Mouse (Mus musculus): ENCODE measurements at regions not wholly inside any gene's neighbourhood (a gene's known extent, or its start where the extent isn't known, plus 50 kb on each side); places are given as distances from the start of the nearest gene placed in this dataset.

GRCm38 (mm10) chrX:12287656-12288561, 127.8 kb upstream of the Bcor start:
- WGBS: 66% methylated on average over 17 of the region's 17 CpGs
- no peak overlapping the region for H3K27ac ChIP-seq (ENCODE audit: control insufficient read depth, insufficient read depth, low read depth, low read length, poor library complexity)

GRCm38 (mm10) chrX:12288562-12289117, 128.5 kb upstream of the Bcor start:
- WGBS: 76% methylated on average over 5 of the region's 5 CpGs
- TF ChIP-seq CTCF (IDR thresholded peaks at IDR 0.05; ENCODE audit: control insufficient read depth, insufficient read depth, low read length): no peak
- TF ChIP-seq POLR2A (IDR thresholded peaks at IDR 0.05; ENCODE audit: borderline replicate concordance, control insufficient read depth, low read depth, low read length): no peak
- Histone ChIP-seq H3K4me3 (replicated peaks; ENCODE audit: control insufficient read depth, low read depth, low read length) (no peak overlapping the region), H3K4me1 (ENCODE audit: control insufficient read depth, insufficient read depth, low read length) (no peaks in the 10 kb centered on the region), H3K27ac (ENCODE audit: control insufficient read depth, insufficient read depth, low read depth, low read length, poor library complexity) (no peak overlapping the region)

More at GRCm38 (mm10) chrX:12287656-12288561, 127.8 kb upstream of the Bcor start:
- TF ChIP-seq POLR2A (IDR thresholded peaks at IDR 0.05; ENCODE audit: borderline replicate concordance, control insufficient read depth, low read depth, low read length): no peak
- TF ChIP-seq CTCF (IDR thresholded peaks at IDR 0.05; ENCODE audit: control insufficient read depth, insufficient read depth, low read length): no peak
- H3K4me3 ChIP-seq (replicated peaks; ENCODE audit: control insufficient read depth, low read depth, low read length): no peak overlapping the region
- no peaks in the 10 kb centered on the region for H3K4me1 ChIP-seq (ENCODE audit: control insufficient read depth, insufficient read depth, low read length)

GRCm38 (mm10) chrX:12293146-12293545, 133.0 kb upstream of the Bcor start:
- no peak overlapping the region for H3K27ac ChIP-seq (ENCODE audit: control insufficient read depth, insufficient read depth, low read depth, low read length, poor library complexity)
- TF ChIP-seq CTCF (IDR thresholded peaks at IDR 0.05; ENCODE audit: control insufficient read depth, insufficient read depth, low read length): no peak
- TF ChIP-seq POLR2A (IDR thresholded peaks at IDR 0.05; ENCODE audit: borderline replicate concordance, control insufficient read depth, low read depth, low read length): no peak
- H3K4me1 ChIP-seq (ENCODE audit: control insufficient read depth, insufficient read depth, low read length): no peaks in the 10 kb centered on the region
- H3K4me3 ChIP-seq (replicated peaks; ENCODE audit: control insufficient read depth, low read depth, low read length): no peak overlapping the region
- WGBS: 71% methylated on average over 2 of the region's 2 CpGs

GRCm38 (mm10) chrX:12294452-12294851, 134.3 kb upstream of the Bcor start:
- H3K4me3 ChIP-seq (replicated peaks; ENCODE audit: control insufficient read depth, low read depth, low read length): no peak overlapping the region
- TF ChIP-seq POLR2A (IDR thresholded peaks at IDR 0.05; ENCODE audit: borderline replicate concordance, control insufficient read depth, low read depth, low read length): no peak
- H3K27ac ChIP-seq (ENCODE audit: control insufficient read depth, insufficient read depth, low read depth, low read length, poor library complexity): no peak overlapping the region
- no peaks in the 10 kb centered on the region for H3K4me1 ChIP-seq (ENCODE audit: control insufficient read depth, insufficient read depth, low read length)
- WGBS: 82% methylated on average over 9 of the region's 9 CpGs

DNA sequence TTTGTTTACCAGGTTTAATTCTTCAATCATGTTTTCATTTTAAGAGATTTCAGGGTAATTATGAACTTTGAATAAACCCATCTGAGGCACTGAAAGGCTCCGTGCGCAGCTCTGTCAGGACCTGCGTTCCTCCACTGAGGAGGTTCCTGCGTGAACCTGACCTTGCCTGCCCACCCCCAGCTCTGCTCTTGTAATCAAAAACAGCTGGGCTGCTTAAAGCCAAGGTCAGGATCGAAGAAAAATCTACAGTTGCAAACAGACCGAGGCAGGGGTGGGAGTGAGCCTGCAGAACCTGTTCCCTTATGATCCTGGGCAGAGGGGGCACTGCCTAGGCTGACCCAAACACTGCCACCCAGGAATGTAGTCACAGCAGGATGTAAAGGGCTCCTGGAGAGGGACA, 134.8 kb upstream of the Bcor start:
- no peaks in the 10 kb centered on the region for H3K4me1 ChIP-seq (ENCODE audit: control insufficient read depth, insufficient read depth, low read length)
- no peak overlapping the region for H3K4me3 ChIP-seq (replicated peaks; ENCODE audit: control insufficient read depth, low read depth, low read length)
- TF ChIP-seq CTCF (IDR thresholded peaks at IDR 0.05; ENCODE audit: control insufficient read depth, insufficient read depth, low read length): no peak
- no peak for TF ChIP-seq POLR2A (IDR thresholded peaks at IDR 0.05; ENCODE audit: borderline replicate concordance, control insufficient read depth, low read depth, low read length)
- H3K27ac ChIP-seq (ENCODE audit: control insufficient read depth, insufficient read depth, low read depth, low read length, poor library complexity): no peak overlapping the region
- 72% methylated on average over 6 of the region's 6 CpGs for WGBS

GRCm38 (mm10) chrX:12296264-12297053, 136.3 kb upstream of the Bcor start:
- Histone ChIP-seq H3K27ac (ENCODE audit: control insufficient read depth, insufficient read depth, low read depth, low read length, poor library complexity) (peak overlapping the region; percentile 70), H3K4me3 (replicated peaks; ENCODE audit: control insufficient read depth, low read depth, low read length) (peak overlapping the region; percentile 20), H3K4me1 (ENCODE audit: control insufficient read depth, insufficient read depth, low read length) (no peaks in the 10 kb centered on the region)
- no peak for TF ChIP-seq CTCF (IDR thresholded peaks at IDR 0.05; ENCODE audit: control insufficient read depth, insufficient read depth, low read length)
- TF ChIP-seq POLR2A (IDR thresholded peaks at IDR 0.05; ENCODE audit: borderline replicate concordance, control insufficient read depth, low read depth, low read length): no peak
- 47% methylated on average over 9 of the region's 9 CpGs for WGBS

GRCm38 (mm10) chrX:12298609-12299008, 138.5 kb upstream of the Bcor start:
- WGBS: 78% methylated on average over 5 of the region's 5 CpGs
- H3K27ac ChIP-seq (ENCODE audit: control insufficient read depth, insufficient read depth, low read depth, low read length, poor library complexity): no peak overlapping the region
- H3K4me1 ChIP-seq (ENCODE audit: control insufficient read depth, insufficient read depth, low read length): no peaks in the 10 kb centered on the region
- no peak overlapping the region for H3K4me3 ChIP-seq (replicated peaks; ENCODE audit: control insufficient read depth, low read depth, low read length)
- TF ChIP-seq POLR2A (IDR thresholded peaks at IDR 0.05; ENCODE audit: borderline replicate concordance, control insufficient read depth, low read depth, low read length) (no peak), CTCF (IDR thresholded peaks at IDR 0.05; ENCODE audit: control insufficient read depth, insufficient read depth, low read length) (no peak)

DNA sequence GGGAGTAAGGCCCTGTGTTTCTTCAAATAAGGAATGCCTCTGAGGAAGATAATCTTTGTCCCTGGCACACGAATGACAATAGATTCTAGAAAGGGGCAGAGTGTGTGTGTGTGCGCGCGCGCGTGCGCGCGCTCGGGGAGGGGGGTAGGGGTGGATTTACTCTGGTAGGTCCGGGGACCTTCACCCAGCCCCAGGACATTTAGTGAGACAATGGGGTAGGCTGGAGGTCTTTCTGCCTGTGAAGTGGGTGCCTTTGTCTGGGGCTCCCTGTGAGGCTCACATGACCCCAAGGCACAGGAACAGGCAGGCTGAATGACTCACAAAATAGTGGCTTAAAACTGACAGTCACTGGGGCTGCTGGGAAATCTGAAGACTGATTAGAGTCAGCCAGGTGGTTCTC, 139.1 kb upstream of the Bcor start:
- no peaks in the 10 kb centered on the region for H3K4me1 ChIP-seq (ENCODE audit: control insufficient read depth, insufficient read depth, low read length)
- H3K4me3 ChIP-seq (replicated peaks; ENCODE audit: control insufficient read depth, low read depth, low read length): no peak overlapping the region
- TF ChIP-seq POLR2A (IDR thresholded peaks at IDR 0.05; ENCODE audit: borderline replicate concordance, control insufficient read depth, low read depth, low read length) (no peak), CTCF (IDR thresholded peaks at IDR 0.05; ENCODE audit: control insufficient read depth, insufficient read depth, low read length) (no peak)
- WGBS: 94% methylated on average over 11 of the region's 11 CpGs
- no peak overlapping the region for H3K27ac ChIP-seq (ENCODE audit: control insufficient read depth, insufficient read depth, low read depth, low read length, poor library complexity)

Measured in bone marrow, adult 2 months (tissue).